Mouse (Mus musculus) urinary bladder, adult 2 months (tissue): ENCODE results near the gene Krt2. TPM values are rescaled to one million over a fixed set of nuclear protein-coding genes. Genes with fewer than 3 reads are reported as not detected.

Experiments used
- DNase-seq: peaks from one replicate; pipeline ENCODE4 v3.0.0; 2022; ENCODE audit warnings: low spot score
- polyA plus RNA-seq: library from polyadenylated mRNA; depleted of rRNA; stranded (reverse); fragments of >200 nt; gene quantifications from 2 replicates; pipeline ENCODE4 v1.2.3, GENCODE M21; 2012; rRNA removed

Krt2 gene
- not detected in 2 replicates for polyA plus RNA-seq

GRCm38 (mm10) chr15:101817875-101818274 is at the start of gene Krt2:
TSS of gene Krt2 (minus strand) at chr15:101818169.
- DNase-seq = no peak

GRCm38 (mm10) chr15:101866754-101867153 is 48.8 kb upstream of the Krt2 start:
- DNase-seq = no peak

DNA sequence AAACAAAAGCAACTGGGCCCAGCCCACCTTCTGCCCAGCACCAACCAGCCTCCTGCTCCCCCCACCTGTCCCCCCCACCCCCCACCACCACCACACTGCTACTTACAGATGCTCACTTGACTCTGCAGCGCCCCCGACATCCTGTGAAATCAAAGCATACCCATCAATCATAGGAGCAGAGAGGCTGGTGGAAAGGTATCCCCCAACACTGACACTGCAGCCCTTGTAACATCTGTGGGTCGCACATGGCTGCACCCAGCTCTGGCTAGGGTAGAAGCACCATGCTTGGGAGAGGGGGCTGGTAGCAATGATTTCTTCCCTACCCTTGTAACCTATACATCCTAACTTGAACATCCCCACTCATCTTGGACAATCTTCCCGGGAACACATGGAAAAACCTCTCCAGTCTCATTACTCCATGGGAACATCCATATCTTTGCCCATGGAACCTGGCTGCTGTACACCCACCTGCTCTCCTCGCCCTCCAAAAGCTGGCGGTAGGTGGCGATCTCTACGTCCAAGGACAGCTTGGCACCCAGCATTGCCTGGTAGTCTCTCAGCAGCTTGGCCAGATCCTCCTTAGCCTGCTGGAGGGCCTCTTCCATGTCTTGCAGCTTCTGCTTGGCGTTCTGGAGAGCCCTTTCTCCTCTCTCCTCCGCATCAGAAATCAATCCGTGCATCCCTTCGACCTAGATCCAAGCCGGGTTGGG is 42.6 kb upstream of the Krt2 start:
- no peak for DNase-seq

DNA sequence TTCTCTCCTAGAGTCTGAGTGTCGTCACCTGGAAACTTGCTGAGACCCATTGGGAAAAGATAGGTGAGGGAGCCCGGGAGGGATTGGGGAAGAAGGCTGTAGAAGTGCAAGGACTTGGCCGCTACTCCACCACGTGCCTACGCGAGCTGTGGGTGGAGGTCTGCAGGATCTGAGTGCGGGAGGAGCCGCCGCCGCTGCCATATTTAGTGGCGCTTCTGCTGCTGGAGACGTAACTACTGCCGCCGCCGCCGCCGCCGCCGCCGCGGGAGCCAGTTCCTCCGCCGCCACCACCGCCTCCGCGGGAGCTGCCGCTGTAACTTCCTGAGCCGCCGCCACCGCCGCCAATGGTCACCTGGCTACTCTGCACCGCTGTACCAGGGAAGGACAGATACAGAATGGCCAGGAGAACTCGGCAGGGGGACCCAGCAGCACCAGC is 41.8 kb upstream of the Krt2 start:
- DNase-seq = peak; percentile 44

GRCm38 (mm10) chr15:101858673-101859425 is 40.9 kb upstream of the Krt2 start:
- no peak for DNase-seq

DNA sequence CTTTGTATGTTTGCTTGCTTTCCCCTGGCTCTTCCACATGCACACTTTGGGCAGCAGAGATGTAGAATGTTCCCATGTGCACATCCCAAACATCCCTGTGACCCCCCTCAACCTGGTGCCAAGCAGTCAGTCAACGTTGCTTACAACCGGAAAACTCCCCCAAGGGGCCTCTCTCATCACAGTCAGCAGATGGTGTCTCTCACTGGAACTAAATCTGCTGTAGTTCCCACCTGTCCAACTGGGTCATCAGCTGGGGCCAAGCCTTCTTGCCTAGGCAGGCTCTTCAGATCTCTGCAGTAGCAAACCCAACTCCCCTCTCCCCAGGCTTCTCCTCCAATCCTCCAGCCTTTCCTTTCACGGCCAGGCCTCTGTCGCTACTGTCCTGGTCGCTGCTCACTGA is 38.7 kb upstream of the Krt2 start:
- no peak for DNase-seq

- no peak for DNase-seq
Observed at GRCm38 (mm10) chr15:101855732-101856131, 37.8 kb upstream of the Krt2 start.

- no peak for DNase-seq
Observed at GRCm38 (mm10) chr15:101854294-101854693, 36.3 kb upstream of the Krt2 start.

DNA sequence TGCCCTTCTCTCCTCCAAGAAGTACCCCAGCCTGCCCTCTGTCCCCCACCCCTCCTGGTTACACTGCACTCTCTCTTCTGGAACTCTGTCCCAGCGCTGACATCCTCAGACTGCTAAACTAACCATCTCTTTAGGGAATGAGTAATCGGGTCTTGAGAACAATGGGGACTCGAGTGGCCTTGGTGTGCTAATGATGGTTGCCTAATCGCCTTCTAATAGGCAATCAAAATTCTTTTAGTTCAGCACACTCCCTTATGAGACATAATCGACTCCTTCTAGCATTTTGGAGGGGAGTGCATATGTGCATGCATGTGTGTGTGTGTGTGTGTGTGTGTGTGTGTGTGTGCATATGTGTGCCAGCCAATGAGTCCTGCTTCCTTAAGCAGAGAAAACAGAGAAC is 34.6 kb upstream of the Krt2 start:
- DNase-seq = no peak

- DNase-seq = no peak
Observed at GRCm38 (mm10) chr15:101850694-101851093, 32.7 kb upstream of the Krt2 start, which contains the start of gene Krt1. TSS of gene Krt1 (minus strand) at chr15:101850794.

GRCm38 (mm10) chr15:101845971-101846403 is 28.0 kb upstream of the Krt2 start:
- DNase-seq = peak; percentile 53

GRCm38 (mm10) chr15:101843192-101843591 is 25.2 kb upstream of the Krt2 start:
- no peak for DNase-seq

GRCm38 (mm10) chr15:101834784-101835328 is 16.9 kb upstream of the Krt2 start:
- DNase-seq = no peak

- no peak for DNase-seq
Observed at GRCm38 (mm10) chr15:101833131-101833530, 15.2 kb upstream of the Krt2 start.

DNA sequence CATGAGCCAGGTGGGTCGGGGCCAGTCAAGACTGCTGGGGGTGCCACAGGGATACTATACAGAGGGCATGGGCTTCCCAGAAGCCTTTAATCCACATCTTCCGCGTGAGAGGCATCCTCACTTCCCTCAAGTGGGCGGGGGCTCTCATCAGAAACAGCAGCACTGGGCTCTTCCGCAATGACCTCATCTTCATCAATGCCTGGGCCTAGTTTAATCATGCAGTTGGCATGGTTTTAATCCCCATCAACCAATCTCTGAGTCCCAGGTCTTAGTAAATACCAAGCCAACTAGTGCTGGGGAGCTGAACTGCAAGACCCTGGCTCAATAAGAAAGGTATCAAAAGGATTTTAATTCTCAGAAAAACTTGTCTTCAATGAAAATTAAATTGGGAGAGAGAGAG is 11.5 kb upstream of the Krt2 start:
- DNase-seq = no peak

GRCm38 (mm10) chr15:101821786-101822185 is 3.8 kb upstream of the Krt2 start:
- DNase-seq = no peak

- no peak for DNase-seq
Observed at GRCm38 (mm10) chr15:101803052-101803822, 14.7 kb downstream of the Krt2 start.

GRCm38 (mm10) chr15:101802296-101802835 is 15.6 kb downstream of the Krt2 start, which contains the start of gene Krt73:
TSS of gene Krt73 (minus strand) at chr15:101802346.
- DNase-seq = no peak

DNA sequence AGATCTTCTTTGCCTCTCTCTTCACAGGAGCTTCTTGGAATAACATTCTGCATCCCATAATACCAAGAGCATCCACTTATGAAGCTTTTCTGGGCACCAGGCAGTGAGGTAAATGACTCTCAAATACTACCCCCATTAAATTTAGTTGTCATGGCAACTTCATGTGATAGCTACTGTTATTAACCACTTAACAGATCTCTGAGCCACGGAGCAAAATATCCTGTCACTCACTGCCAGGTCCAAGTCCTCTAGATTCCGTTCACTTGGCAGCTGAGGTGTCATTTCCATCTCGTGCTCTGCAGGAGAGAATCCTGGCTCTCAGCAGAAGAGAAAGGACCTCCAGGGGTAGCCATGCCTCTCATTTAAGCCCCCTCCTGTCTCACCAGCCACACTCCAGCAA is 27.1 kb downstream of the Krt2 start:
- DNase-seq = no peak

DNA sequence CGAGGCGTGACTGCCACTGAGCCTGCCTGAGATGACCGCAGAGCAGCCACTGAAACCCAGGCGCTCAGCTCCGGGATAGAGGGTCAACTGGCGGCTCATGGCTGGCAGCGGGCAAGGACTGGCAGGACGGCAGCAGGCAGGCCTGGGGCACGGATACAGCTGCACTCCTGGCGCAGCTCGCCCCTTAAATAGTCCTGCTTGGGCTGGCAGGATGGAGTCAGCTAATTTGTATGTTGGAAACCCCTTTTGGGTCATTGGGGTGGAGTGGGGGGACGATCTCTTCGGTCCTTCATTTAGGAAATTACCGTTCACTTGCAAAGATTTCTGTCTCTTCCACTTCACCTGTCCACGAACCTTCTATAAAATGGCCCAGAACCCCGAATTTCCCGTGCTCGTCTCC is 31.6 kb downstream of the Krt2 start, which contains the start of gene Krt72:
Gene Krt72 (minus strand): TSS at position 101 of the 400 bp plus-strand sequence.
- no peak for DNase-seq

GRCm38 (mm10) chr15:101773420-101773819 is 44.5 kb downstream of the Krt2 start:
- DNase-seq = no peak

DNA sequence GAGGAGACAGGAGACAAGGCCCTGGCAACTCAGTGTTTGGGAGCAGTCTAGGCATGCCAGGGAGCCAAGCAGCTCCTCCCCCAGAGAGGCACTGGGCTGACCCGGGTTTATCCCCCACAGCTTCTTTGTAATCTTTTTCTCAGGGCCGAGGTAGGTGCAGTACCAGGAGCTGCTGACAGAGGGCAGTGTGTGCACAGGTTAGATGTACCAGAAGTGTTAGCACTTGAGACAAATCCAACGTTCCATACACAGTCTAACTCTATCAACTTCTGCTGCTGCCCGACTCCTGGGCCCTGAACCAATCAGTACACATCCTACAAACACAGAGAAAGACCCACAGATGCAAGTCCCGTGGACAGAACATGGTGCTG is 45.3 kb downstream of the Krt2 start:
- peak; percentile 83 for DNase-seq
